Mouse (Mus musculus) c-Kit-positive CD71-positive TER-119-negative erythroid progenitor cells, embryonic 14.5 days (primary cell): Measurements from ENCODE around the gene Slc39a1.
"Not testable (repeated sequence)": the region's sequence is repeated elsewhere in the genome, so short reads cannot be mapped to it uniquely, and the experiment has no call there.

Experiments used
- DNase-seq: peaks from one replicate; pipeline ENCODE4 v3.0.0-alpha.2; 2013; ENCODE audit warnings: low read depth

Slc39a1 gene

GRCm38 (mm10) chr3:90241669-90242358 lies 6.2 kb upstream of the Slc39a1 start:
- DNase-seq = no peak

GRCm38 (mm10) chr3:90242984-90243775 lies 4.8 kb upstream of the Slc39a1 start, which contains the start of gene Creb3l4:
Gene Creb3l4, minus strand, starts transcription at chr3:90243512.
- no peak for DNase-seq

DNA sequence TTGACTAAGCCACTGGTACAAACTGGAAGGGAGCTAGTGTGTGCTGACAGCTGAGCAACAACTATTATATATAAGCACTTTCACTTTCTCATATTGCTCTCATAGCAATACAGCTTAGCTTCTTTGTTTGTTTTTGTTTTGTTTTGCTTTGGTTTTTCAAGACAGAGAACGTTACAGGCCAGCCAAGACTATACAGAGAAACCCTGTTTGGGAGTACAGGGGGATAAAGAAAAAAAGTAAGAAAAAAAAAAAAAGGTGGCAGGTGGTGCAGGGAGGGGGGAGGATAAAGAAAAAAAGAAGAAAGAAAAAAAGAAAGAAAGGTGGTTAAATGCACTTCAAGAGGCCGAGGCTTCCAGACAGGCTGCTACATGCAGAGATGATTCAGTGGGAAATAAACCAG lies 2.6 kb upstream of the Slc39a1 start:
- no peak for DNase-seq

DNA sequence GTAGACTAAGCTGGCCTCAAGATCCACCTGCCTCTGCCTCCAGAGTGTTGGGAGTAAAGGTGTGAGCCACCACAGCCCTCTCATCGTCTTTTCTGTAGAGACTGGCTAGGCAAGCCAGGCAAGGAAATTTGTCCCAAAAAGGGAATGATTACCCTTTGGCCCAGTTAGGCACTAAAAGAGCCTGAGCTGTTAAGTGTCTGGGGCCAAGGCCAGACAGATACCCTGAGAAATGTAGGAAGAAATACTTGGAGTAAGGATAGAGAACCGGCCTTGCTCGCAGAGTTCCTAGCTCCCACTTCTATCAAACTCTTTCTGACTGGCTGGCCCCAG lies 377 bp upstream of the Slc39a1 start:
- DNase-seq = peak; percentile 34

DNA sequence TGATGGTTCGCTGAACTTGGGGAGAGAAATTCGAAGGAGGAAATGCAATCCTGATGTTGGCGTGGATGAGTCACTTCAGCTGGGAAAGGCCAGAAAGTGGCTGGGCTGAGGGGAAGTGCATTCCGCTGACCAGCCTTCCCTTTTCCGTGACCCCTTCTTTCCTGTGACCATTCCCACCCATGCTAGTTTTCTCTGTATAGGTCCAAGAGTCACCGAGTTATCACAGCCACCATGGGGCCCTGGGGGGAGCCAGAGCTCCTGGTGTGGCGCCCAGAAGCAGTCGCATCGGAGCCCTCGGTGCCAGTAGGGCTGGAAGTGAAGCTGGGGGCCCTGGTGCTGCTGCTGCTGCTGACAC lies 751 bp downstream of the Slc39a1 start:
- DNase-seq = no peak

DNA sequence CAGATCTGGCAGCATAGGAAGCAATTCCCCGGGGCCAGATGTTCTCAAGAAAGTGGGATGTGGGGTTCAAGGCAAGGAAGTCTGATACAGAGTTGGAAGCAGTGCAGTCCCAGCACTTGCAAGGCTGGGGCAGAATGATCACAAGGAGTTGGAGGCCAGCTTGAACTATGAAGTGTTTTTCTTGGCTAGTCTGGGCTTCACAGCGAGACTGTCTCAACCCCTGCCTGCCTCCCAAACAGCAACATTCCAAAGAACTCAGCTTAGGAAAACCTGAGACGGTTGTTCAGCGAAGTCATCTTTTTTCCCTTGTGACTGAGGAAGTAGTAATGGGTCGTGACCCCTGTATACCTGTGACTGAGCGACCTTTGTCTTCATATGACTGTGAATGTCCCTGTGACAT lies 2.8 kb downstream of the Slc39a1 start:
- DNase-seq = no peak

DNA sequence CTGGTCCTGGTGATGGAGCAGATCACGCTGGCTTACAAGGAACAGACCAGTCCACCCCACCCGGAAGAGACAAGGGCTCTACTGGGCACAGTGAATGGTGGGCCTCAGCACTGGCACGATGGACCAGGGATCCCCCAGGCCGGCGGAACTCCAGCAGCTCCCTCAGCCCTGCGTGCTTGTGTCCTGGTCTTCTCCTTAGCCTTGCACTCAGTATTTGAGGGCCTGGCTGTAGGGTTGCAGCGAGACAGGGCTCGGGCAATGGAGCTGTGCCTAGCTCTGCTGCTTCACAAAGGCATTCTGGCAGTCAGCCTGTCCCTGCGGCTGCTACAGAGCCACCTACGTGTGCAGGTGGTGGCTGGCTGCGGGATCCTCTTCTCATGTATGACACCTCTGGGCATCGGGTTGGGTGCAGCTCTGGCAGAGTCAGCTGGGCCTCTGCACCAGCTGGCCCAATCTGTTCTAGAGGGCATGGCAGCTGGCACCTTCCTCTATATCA lies 3.8 kb downstream of the Slc39a1 start:
- not testable (repeated sequence) for DNase-seq

- not testable (repeated sequence) for DNase-seq
Observed at GRCm38 (mm10) chr3:90252659-90253058, 4.7 kb downstream of the Slc39a1 start.

DNA sequence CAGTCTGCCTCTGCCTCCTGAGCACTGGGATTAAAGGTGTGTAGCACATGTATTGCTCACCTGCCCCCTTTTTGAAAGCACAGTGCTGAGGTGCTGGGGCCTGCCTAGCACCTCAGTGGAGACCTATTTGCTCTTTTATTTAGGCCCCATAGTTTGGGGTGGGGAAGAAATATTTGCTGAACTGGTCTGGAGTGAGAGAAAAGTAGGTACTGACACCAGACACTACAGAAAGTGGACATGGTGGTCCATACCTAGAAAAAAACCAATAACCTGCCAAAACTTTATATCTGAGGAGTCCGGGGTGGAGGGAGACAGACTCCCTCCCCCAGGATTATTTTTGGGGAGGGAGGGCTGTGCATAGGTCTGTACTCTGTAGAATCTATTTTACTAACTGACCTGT lies 5.2 kb downstream of the Slc39a1 start:
- DNase-seq = not testable (repeated sequence)

DNA sequence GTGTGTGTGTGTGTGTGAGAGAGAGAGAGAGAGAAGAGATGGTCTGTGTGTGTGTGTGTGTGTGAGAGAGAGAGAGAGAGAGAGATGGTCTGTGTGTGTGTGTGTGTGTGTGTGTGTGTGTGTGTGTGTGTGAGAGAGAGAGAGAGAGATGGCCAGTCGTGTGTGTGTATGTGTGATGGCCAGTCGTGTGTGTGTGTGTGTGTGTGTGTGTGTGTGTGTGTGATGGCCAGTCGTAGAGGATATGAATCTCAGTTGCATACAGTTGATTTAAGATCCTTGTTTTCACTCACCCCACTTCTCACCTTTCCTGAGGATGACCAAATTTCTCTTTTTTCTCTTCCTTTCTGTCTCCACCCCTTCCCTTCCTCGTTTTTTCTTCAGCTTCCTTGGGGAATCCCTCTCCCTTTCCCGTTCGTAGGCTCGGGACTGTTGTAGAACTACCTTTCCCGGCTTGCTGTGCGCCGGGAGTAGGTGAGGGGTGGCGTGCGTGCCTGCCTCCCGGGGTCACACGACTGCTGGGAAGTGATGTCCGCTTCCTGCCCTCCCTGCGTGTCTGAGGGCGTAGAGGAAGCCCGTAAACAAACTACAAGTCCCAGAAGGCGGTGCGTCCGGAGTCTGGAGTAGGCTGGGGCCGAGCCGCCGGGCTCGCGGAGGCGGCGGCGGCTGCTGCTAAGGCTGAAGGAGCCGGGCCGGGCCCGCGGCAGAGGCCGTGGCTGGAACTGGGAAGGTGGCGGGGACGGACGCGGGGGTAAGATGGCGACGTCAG lies 5.9 kb downstream of the Slc39a1 start, which contains the start of gene Crtc2:
Gene Crtc2 (plus strand): TSS at position 511 of the 766 bp plus-strand sequence.
- peak; percentile 90 for DNase-seq

- no peak for DNase-seq
Observed at GRCm38 (mm10) chr3:90254419-90255193, 6.6 kb downstream of the Slc39a1 start.

GRCm38 (mm10) chr3:90255194-90255565 lies 7.2 kb downstream of the Slc39a1 start:
- DNase-seq = no peak

DNA sequence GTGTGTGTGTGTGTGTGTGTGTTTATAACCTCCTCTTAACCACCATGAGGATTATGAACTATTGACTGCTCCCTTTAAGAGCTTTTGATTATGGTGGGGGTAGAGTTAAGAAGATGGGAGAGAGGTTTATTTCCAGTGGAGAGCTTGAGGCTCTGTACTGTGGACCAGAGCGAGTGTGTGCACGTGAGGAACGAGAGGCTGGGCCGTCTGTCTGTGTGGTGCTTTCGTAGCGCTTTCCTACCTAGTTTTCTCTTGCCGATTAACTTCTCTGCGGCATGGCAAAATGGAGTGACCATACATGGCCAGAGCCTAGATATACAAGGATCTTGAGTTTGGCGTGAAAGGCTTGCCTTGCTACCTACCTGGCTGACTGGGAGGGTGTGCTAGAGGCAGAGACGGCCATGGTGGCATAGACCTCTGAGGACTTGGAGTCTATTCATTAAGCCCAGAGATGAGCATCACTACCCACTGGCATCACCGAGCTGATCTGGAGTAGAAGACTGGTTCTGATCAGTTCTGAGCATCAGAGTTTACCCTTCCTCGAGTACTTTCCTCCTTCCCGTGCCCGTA lies 7.9 kb downstream of the Slc39a1 start:
- DNase-seq = no peak

DNA sequence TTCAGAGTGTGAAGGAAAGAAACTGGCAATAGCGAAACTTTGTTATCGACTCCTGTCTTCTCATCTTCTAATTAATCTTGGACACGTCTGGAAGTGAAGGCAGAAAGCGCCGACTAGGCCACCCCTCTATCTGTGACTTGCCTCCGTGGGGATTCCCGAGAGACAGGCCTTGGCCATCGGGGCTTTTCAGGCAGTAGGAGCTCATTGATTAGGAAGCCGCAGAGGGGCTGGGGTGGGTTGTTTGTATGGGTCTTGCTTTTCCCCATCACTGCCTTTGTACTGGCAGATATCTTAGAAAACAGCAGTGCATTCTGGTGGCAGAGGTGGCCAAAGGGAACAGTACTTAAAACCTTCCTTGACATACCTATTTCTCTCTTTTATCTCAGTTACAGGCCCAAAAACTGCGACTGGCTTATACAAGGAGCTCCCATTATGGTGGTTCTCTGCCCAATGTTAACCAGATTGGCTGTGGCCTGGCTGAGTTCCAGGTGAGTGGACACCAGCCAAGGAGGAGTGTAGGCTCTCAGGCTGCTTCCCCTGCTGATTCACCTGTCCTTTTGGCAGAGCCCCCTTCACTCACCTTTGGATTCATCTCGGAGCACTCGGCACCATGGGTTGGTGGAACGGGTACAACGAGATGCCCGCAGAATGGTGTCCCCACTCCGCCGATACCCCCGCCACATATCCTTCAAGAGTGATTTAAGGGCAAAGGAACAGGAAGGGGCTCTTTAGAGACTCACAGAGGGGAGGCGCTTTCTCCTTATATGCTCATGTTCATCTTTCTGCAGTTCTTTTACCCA lies 9.0 kb downstream of the Slc39a1 start:
- no peak for DNase-seq

DNA sequence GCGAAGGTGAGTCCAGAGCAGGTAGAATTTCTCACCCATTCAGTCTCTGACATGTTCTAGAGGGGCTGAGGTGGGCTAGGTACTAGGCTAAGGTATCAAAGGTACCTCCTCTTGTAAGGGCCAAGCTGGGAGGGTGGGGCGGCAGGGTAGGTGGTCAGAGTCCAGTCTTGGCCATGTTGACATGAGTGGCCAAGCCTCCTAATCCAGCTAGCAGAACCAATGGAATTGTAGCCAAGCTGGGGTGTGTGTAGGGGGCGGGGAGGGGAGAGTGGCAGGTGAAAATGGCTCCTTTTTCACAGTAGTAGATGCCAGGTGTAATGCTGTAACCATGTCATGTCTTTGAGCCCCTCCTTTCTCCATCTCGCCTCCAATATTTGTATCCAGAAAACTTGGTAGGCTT lies 10.5 kb downstream of the Slc39a1 start:
- DNase-seq = no peak

GRCm38 (mm10) chr3:90263121-90263771 lies 15.3 kb downstream of the Slc39a1 start:
- no peak for DNase-seq

GRCm38 (mm10) chr3:90264687-90265033 lies 16.7 kb downstream of the Slc39a1 start:
- no peak for DNase-seq

DNA sequence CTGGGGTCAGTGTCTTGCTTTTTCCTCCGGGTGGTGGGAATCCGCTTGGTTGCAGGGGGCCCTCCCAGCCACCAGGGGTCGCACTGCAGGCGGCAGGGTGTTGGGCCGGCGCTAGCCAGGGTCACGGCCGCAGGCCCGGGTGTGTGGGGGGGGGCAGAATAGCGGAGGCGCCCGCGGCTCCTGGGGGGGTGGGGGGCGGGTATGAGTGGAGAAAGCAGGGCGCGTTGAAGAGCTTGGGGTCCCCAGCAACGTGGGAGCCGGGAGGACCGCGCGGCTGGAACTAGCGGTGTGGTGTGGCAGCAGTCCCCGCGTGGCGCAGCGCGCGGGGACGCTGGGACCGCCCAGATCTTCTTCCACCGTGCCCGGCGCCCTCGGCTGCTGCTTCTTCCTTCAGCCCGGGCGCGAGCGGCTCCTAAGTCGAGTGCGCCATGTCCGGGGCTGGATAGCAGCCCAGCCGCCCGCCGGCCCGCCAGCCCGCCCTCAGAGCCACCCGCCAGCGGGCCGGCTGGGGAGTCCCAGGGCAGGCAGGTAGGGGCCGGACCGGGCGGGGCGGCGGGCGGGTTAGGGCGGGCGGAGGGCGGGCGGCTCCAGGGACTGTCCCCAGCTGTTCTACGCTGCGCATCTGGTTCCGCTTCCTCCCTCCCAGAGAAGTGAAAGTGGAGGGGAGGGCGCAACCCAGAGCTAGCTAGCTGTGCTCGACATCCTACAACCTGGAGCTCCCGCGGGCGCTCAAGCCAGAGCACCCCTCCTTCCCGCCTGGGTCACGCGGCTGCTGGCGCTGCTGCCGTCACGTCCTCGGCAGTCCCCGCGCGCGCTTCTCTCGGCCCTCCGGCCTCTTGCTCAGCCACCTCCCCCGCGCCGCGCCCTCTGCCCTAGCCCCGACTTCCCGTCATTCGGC lies 17.3 kb downstream of the Slc39a1 start, which contains the start of gene Dennd4b:
Gene Dennd4b (plus strand): TSS at position 152 of the 898 bp plus-strand sequence.
- peak; percentile 78 for DNase-seq
